Mouse (Mus musculus): ENCODE measurements around the gene Nrg3. TPM values are rescaled to one million over a fixed set of nuclear protein-coding genes. Genes with fewer than 3 reads are reported as not detected.
"Not testable (repeated sequence)": the region's sequence is repeated elsewhere in the genome, so short reads cannot be mapped to it uniquely, and the experiment has no call there.

Gene Nrg3
- polyA plus RNA-seq, 1 experiment from 2014 or later = 5.5 TPM

GRCm38 (mm10) chr14:39155462-39155861, 317.4 kb downstream of the Nrg3 start:
- Histone ChIP-seq H3K9ac (no peak overlapping the region), H3K27me3 (replicated peaks) (no peaks in the 10 kb centered on the region), H3K4me3 (no peak overlapping the region), H3K4me1 (no peaks in the 10 kb centered on the region), H3K27ac (no peak overlapping the region), H3K4me2 (replicated peaks) (no peak overlapping the region), H3K36me3 (no peaks in the 10 kb centered on the region), H3K9me3 (no peaks in the 10 kb centered on the region)
- ATAC-seq (ENCODE audit: low FRiP score, low read depth) = no peak
- 52% methylated on average over 1 of the region's 1 CpGs for WGBS

DNA sequence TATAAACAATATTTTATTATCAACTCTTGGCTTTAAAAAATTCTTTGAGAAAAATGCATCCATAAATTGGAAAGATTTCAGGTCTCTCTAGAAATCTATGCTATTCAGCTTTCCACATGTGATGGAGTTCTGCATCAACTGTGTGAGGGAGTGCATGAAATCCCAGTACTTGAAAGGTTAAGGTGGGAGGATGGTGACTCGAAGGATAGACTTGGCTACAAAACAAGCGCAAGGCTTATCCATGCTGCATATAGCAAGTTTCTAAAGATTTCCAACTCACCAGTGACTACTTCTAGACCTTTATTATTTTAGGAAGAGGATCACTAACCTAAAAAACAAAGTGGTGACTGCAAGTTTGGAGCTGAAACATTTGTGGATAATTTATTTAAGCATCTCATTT, 343.1 kb downstream of the Nrg3 start:
- H3K27ac ChIP-seq = no peak overlapping the region
- H3K9me3 ChIP-seq = no peaks in the 10 kb centered on the region
- H3K4me2 ChIP-seq (replicated peaks) = no peak overlapping the region
- H3K4me1 ChIP-seq = no peaks in the 10 kb centered on the region
- no peak for ATAC-seq (ENCODE audit: low FRiP score, low read depth)
- H3K27me3 ChIP-seq (replicated peaks) = no peaks in the 10 kb centered on the region
- WGBS = 93% methylated on average over 2 of the region's 2 CpGs
- H3K36me3 ChIP-seq = no peaks in the 10 kb centered on the region
- H3K9ac ChIP-seq = no peak overlapping the region
- H3K4me3 ChIP-seq = no peak overlapping the region

GRCm38 (mm10) chr14:39117977-39118376, 354.9 kb downstream of the Nrg3 start:
- Histone ChIP-seq H3K36me3 (no peaks in the 10 kb centered on the region), H3K4me1 (no peaks in the 10 kb centered on the region), H3K9ac (no peak overlapping the region), H3K9me3 (no peaks in the 10 kb centered on the region), H3K4me3 (no peak overlapping the region), H3K27ac (no peak overlapping the region), H3K27me3 (replicated peaks) (no peaks in the 10 kb centered on the region), H3K4me2 (replicated peaks) (no peak overlapping the region)
- WGBS = 60% methylated on average over 3 of the region's 3 CpGs
- ATAC-seq (ENCODE audit: low FRiP score, low read depth) = no peak

GRCm38 (mm10) chr14:39116522-39117231, 356.2 kb downstream of the Nrg3 start:
- not testable (repeated sequence) for H3K36me3 ChIP-seq; H3K4me1 ChIP-seq; H3K9me3 ChIP-seq; H3K4me3 ChIP-seq; H3K9ac ChIP-seq; H3K27ac ChIP-seq; H3K4me2 ChIP-seq (replicated peaks); H3K27me3 ChIP-seq (replicated peaks); ATAC-seq (ENCODE audit: low FRiP score, low read depth)
- 59% methylated on average over 3 of the region's 3 CpGs for WGBS

- Histone ChIP-seq H3K27ac (no peak overlapping the region), H3K4me2 (replicated peaks) (no peak overlapping the region), H3K9ac (no peak overlapping the region), H3K27me3 (replicated peaks) (no peaks in the 10 kb centered on the region), H3K4me3 (no peak overlapping the region), H3K4me1 (no peaks in the 10 kb centered on the region), H3K36me3 (no peaks in the 10 kb centered on the region), H3K9me3 (no peaks in the 10 kb centered on the region)
- WGBS = 87% methylated on average over 3 of the region's 3 CpGs
- no peak for ATAC-seq (ENCODE audit: low FRiP score, low read depth)
These were observed 363.3 kb downstream of the Nrg3 start for GRCm38 (mm10) chr14:39109566-39109965.

DNA sequence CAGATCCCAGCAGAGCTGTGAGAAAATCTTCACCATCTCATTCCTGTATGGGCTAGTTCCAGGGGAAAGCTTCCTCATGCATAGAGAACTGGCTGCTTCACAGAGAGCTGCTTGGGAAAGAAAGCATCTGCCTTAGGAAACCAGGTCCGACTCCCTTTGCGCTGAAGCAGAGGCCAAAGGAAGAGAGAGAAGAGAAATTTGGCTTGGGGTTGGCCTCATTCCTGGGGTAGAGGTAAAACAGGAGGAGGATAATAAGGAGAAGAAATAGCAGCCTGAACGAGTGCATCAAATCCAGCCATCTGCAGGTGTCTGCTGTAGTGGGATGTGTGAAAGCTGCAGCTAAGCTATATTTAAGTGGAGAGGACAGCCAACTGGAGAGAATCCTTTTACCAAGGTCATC, 366.1 kb downstream of the Nrg3 start:
- Histone ChIP-seq H3K4me1 (no peaks in the 10 kb centered on the region), H3K36me3 (no peaks in the 10 kb centered on the region), H3K9ac (no peak overlapping the region), H3K4me3 (no peak overlapping the region), H3K4me2 (replicated peaks) (no peak overlapping the region), H3K27me3 (replicated peaks) (no peaks in the 10 kb centered on the region), H3K9me3 (no peaks in the 10 kb centered on the region), H3K27ac (no peak overlapping the region)
- 84% methylated on average over 3 of the region's 3 CpGs for WGBS
- ATAC-seq (ENCODE audit: low FRiP score, low read depth) = no peak

- Histone ChIP-seq H3K27me3 (replicated peaks) (no peaks in the 10 kb centered on the region), H3K4me2 (replicated peaks) (no peak overlapping the region), H3K4me3 (no peak overlapping the region), H3K36me3 (no peaks in the 10 kb centered on the region), H3K27ac (no peak overlapping the region), H3K9me3 (no peaks in the 10 kb centered on the region), H3K9ac (no peak overlapping the region), H3K4me1 (no peaks in the 10 kb centered on the region)
- no peak for ATAC-seq (ENCODE audit: low FRiP score, low read depth)
- WGBS = 78% methylated on average over 1 of the region's 1 CpGs
These were observed 377.7 kb downstream of the Nrg3 start for GRCm38 (mm10) chr14:39095219-39095618.

GRCm38 (mm10) chr14:39079461-39079860, 393.4 kb downstream of the Nrg3 start:
- 60% methylated on average over 1 of the region's 1 CpGs for WGBS
- H3K36me3 ChIP-seq = no peaks in the 10 kb centered on the region
- no peaks in the 10 kb centered on the region for H3K27me3 ChIP-seq (replicated peaks)
- no peaks in the 10 kb centered on the region for H3K9me3 ChIP-seq
- H3K4me1 ChIP-seq = no peaks in the 10 kb centered on the region
- no peak overlapping the region for H3K27ac ChIP-seq
- ATAC-seq (ENCODE audit: low FRiP score, low read depth) = no peak
- no peak overlapping the region for H3K4me3 ChIP-seq
- no peak overlapping the region for H3K9ac ChIP-seq
- no peak overlapping the region for H3K4me2 ChIP-seq (replicated peaks)

DNA sequence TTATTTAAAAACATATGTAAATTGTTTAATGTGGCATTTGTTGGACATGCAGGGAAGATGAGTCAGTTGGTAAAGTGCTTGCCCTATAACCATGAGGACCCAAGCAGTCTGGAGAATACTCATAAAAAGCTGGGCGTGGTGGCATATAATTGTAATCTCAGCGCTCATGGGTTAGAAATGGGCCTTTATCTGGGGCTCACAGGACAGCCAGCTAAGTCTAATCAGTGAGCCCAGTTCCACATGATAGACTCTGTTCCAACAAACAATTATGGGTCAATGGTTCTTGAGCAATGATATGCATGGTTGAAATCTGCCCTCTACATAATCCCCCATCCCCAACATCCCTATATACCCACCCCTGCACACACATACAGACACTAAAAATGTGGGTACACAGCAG, 421.3 kb downstream of the Nrg3 start:
- H3K9me3 ChIP-seq = no peaks in the 10 kb centered on the region
- H3K4me2 ChIP-seq (replicated peaks) = no peak overlapping the region
- WGBS = 93% methylated on average over 2 of the region's 2 CpGs
- ATAC-seq (ENCODE audit: low FRiP score, low read depth) = no peak
- no peaks in the 10 kb centered on the region for H3K4me1 ChIP-seq
- H3K36me3 ChIP-seq = no peaks in the 10 kb centered on the region
- no peaks in the 10 kb centered on the region for H3K27me3 ChIP-seq (replicated peaks)
- no peak overlapping the region for H3K4me3 ChIP-seq
- no peak overlapping the region for H3K9ac ChIP-seq
- H3K27ac ChIP-seq = no peak overlapping the region

GRCm38 (mm10) chr14:39049021-39049420, 423.9 kb downstream of the Nrg3 start:
- no peak for ATAC-seq (ENCODE audit: low FRiP score, low read depth)
- H3K9me3 ChIP-seq = no peaks in the 10 kb centered on the region
- H3K9ac ChIP-seq = no peak overlapping the region
- WGBS = 69% methylated on average over 2 of the region's 2 CpGs
- H3K4me1 ChIP-seq = no peaks in the 10 kb centered on the region
- no peak overlapping the region for H3K4me3 ChIP-seq
- no peak overlapping the region for H3K4me2 ChIP-seq (replicated peaks)
- H3K27ac ChIP-seq = no peak overlapping the region
- no peaks in the 10 kb centered on the region for H3K27me3 ChIP-seq (replicated peaks)
- no peaks in the 10 kb centered on the region for H3K36me3 ChIP-seq

DNA sequence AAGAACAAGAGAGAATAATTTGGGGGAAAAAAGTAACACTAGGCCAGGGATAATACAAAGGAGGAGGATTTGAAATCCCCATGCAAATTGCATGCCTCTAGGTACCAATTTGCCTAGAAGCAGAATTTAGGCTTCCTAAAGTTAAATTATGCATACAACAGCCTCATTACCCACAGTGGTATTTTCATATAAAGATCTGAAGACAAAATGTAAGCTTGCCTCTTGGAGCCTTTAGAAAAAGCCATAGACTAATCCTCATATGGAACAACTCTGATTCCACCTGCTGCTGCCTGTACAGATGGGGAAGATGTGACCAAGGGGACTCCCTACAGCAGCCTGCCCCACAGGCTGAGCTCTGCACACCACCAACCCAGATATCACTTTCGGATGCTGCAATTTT, 428.6 kb downstream of the Nrg3 start:
- WGBS = 84% methylated on average over 1 of the region's 1 CpGs
- Histone ChIP-seq H3K9me3 (no peaks in the 10 kb centered on the region), H3K4me1 (no peaks in the 10 kb centered on the region), H3K4me3 (no peak overlapping the region), H3K36me3 (no peaks in the 10 kb centered on the region), H3K4me2 (replicated peaks) (no peak overlapping the region), H3K9ac (no peak overlapping the region), H3K27ac (no peak overlapping the region), H3K27me3 (replicated peaks) (no peaks in the 10 kb centered on the region)
- ATAC-seq (ENCODE audit: low FRiP score, low read depth) = no peak

GRCm38 (mm10) chr14:39043793-39044192, 429.1 kb downstream of the Nrg3 start:
- no peak overlapping the region for H3K27ac ChIP-seq
- no peaks in the 10 kb centered on the region for H3K4me1 ChIP-seq
- no peak overlapping the region for H3K4me2 ChIP-seq (replicated peaks)
- H3K4me3 ChIP-seq = no peak overlapping the region
- no peaks in the 10 kb centered on the region for H3K27me3 ChIP-seq (replicated peaks)
- no peaks in the 10 kb centered on the region for H3K9me3 ChIP-seq
- WGBS = 77% methylated on average over 3 of the region's 3 CpGs
- no peaks in the 10 kb centered on the region for H3K36me3 ChIP-seq
- no peak for ATAC-seq (ENCODE audit: low FRiP score, low read depth)
- H3K9ac ChIP-seq = no peak overlapping the region

- Histone ChIP-seq H3K9ac (no peak overlapping the region), H3K4me3 (no peak overlapping the region), H3K27me3 (replicated peaks) (no peaks in the 10 kb centered on the region), H3K9me3 (no peaks in the 10 kb centered on the region), H3K4me2 (replicated peaks) (no peak overlapping the region), H3K36me3 (no peaks in the 10 kb centered on the region), H3K4me1 (no peaks in the 10 kb centered on the region), H3K27ac (no peak overlapping the region)
- ATAC-seq (ENCODE audit: low FRiP score, low read depth) = no peak
- 64% methylated on average over 5 of the region's 5 CpGs for WGBS
These were observed 429.5 kb downstream of the Nrg3 start for GRCm38 (mm10) chr14:39043384-39043783.

Measured in neural tube, embryonic 12.5 days (tissue).